Mouse (Mus musculus) A20 (cell line): ENCODE data around the gene Bloc1s1.
A peak's percentile ranks its signal among the peaks of the same experiment; 100 is the strongest.

Experiments
- DNase-seq: peaks from one replicate; pipeline ENCODE4 v3.0.0-alpha.2; 2011; ENCODE audit warnings: low read depth, low spot score

The Bloc1s1 gene

GRCm38 (mm10) chr10:128908778-128909448, 14.9 kb downstream of the Bloc1s1 start:
- no peak for DNase-seq

DNA sequence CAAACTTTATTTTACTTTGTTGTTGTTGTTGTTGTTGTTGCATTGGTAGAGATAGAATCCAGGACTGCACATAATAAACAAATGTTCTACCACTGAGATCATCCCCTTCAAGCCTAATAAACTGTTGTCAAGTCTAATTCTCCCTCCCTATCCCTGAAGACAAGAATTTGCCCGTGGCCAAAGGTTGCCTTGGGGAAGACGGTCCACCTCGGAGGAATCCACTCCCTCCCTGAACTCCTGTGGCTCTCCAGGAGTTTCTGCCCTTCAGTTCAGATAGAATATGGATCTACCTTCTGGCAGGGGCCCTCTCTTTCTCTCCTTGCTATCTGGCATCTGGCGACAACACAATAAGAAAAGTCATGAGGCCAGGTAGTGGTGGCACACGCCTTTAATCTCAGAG, 19.0 kb downstream of the Bloc1s1 start:
- DNase-seq = no peak

- no peak for DNase-seq
Measured at GRCm38 (mm10) chr10:128902409-128902988, 21.3 kb downstream of the Bloc1s1 start.

- DNase-seq = no peak
Measured at GRCm38 (mm10) chr10:128901409-128901808, 22.4 kb downstream of the Bloc1s1 start.

- DNase-seq = no peak
Measured at GRCm38 (mm10) chr10:128900698-128901097, 23.1 kb downstream of the Bloc1s1 start, which contains the start of gene Cd63. TSS of gene Cd63 (plus strand) at chr10:128900989.

DNA sequence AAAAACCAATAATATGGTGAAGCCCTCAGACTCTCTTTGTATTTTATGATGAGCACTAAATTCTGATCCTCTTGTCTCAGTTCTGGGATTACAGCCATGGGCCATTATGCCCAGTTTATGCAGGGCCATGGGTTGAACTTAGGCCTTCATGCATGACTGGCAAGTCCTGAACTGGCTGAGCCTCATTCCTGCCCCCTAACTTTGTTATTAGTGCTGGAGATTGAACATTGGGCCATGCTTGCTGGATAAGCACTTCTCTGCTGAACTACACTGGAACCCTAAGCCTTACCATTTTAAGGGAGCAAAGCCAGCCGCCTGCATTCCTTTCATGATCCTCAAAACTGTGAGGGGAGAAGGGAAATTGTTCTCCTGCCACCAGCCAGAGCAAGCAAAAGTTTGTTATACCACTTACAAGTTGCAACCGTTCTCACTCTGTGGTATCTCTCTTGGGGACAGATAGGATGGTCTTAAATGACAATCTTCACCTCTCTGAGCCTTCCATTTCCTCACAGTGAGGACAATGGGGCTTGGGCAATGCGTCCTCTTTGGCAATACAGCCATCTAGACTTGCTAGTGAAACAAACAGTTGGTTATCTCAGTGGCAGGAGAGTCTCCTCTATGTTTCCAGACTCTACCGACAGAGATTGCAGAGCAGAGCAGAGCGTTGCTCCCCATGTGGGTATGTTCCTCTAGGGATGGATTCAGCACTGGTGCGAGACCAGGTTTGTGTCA, 23.9 kb downstream of the Bloc1s1 start:
- no peak for DNase-seq

GRCm38 (mm10) chr10:128897501-128897900, 26.3 kb downstream of the Bloc1s1 start:
- no peak for DNase-seq

- DNase-seq = no peak
Measured at GRCm38 (mm10) chr10:128896807-128897206, 27.0 kb downstream of the Bloc1s1 start.

GRCm38 (mm10) chr10:128895952-128896693, 27.7 kb downstream of the Bloc1s1 start:
- no peak for DNase-seq

DNA sequence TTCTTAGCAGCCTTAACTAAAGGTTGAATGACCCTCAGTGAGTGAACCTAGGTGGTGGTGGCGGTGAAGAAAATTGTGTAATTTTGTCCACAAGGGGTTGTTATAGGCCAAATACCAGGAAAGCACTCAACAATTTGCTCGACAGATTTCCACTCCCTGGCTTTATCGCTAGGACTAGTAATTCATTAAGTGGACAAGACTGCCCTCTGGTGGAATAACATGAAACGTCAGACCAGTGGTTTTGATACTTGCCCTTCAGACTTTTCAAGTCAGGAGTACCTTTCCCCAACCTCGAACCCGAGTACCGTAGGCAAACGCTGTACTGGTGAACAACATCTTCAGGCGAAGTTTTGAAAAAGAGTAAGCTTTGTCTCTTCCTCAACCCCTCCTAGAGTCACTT, 28.4 kb downstream of the Bloc1s1 start:
- peak; percentile 82 for DNase-seq

DNA sequence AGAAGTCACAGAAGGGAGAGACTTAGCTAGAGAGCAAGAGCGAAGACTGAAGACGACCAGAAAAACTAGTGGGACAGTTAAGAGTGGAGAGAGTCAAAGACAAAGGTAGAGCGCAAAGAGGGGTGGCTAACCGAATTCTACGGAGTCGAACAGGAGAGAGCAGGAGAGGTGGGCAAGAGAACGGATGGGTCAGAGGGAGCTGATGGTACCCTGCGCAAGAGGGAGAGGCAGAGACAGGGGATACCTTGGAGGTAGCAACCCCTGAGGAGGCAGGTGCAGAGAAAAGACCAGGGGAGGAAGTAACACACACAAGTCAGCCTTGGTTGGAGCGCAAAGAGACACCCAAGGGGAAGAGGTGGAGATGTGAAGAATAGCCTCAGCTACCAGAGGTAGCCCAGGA, 31.6 kb downstream of the Bloc1s1 start:
- no peak for DNase-seq

- DNase-seq = peak; percentile 63
Measured at GRCm38 (mm10) chr10:128891296-128892094, 32.3 kb downstream of the Bloc1s1 start, which contains the start of gene Gdf11. TSS of gene Gdf11 (minus strand) at chr10:128891718.

DNA sequence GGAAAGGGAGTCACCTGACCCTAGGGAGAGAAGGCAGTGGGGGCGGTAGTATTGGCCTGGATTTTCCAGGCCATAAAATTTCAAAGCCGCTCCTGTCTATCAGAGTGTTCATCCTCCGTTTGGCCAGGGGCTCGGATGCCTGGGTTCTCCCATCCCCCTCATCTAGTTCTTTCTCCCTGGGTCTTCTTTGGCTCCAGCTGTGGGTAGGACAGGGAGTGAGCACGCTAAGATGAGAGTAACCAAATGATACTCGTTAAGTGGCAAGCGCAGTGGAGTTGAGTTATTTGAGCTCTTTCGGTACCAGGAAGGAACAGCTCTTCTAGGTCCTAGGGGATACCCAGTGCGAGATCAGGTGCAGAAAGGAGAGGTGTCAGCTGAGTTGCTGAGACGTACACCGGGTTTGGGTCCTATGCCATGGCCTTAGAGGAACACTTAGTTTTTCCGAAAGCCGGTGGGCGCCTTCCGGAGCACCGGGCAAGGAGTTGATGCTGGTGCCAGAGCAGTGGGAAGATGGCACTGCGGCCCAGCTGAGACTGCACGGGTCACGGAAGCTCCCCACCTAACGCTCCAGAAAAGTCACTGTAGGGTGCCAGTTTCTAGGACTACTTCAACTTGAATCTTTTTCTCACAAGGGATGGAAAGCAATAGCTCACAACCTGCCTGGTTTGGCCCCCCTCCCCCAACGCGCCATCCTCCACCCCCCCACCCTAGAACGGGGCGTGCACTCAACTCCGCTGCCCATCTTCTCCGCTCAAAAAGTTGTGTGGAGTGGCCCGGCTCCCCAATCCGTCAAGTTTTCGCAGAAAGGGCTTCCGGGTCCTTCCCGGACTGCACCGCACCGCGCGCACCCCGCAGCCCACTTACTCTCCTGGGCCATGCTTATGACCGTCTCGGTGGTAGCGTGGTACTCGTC, 33.2 kb downstream of the Bloc1s1 start:
- DNase-seq = no peak

DNA sequence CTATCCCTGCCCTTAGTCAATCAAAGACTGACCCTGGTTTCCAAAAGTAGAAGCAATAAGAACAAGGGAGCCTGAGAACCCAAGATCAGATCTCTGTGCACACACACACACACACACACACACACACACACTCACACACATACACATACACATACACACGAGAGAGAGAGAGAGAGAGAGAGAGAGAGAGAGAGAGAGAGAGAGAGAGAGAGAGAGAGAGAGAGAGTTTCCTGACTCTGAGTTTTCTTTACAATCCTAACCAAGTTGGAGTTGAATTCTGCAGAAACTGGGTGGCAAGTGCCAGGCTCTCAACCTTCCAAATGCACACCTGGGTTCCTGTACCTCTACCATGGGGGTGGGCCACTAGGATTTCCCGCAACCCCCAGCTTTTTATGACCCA, 34.0 kb downstream of the Bloc1s1 start:
- no peak for DNase-seq

DNA sequence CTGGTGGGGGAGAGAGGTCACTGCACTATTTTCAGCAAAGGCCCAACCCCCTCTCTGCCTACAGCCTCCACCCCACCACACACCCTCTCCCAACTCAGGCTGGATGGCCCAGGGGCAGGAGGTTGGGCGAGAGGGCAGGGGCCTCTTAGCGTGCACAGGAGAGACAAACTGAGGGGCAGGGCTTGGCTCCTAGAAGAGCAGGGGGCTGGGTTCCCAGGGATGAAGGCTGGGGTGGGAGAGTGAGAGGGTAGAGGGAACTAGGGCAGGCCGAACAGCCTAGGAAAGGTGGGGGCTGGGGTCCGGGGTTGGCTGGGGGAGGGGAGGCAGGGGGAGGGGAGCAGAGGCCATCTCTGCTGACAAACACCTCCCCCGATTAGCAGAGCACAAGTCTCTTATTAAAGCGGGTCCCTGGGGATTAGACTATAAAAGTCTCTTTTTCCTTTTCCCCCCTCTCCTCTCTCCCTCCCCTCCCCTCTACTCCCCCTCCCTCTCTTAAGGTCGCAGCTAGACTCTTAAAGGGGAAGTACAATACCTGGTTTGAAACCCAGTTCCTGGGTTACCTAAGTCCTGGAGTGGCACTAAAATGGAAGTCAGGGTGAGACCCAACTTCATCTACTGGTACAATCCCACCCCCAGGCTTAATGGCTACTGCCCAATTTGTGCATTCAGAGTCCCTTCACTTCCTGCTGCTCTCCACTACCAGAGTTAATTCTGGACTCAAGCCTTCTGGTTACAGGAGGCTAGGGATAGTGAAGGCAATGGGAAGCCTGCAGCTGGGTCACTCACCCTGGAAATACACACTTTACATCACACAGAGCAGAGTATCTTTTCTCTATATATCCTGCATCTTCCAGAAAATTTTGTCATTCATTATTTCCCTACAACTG, 34.7 kb downstream of the Bloc1s1 start:
- DNase-seq = peak; percentile 26

DNA sequence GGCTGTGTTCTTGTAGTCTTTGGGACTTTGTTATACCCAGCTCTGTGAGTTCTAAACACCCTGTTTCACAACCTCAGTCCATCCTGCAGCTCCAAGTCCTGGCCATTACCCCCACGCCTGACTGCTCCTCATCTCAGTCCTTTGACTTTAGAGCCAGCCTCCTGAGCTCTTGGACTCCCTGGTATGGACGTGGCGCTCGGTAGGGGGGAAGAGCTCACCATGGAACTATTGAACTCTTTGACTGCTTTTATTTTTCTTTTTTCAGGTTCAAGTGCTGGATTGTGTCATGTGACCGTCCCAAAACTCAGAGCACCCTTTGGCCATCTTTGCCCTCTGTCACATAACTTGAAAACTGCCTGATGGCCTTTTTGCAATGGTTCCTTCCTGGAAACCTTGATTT, 41.8 kb downstream of the Bloc1s1 start:
- no peak for DNase-seq

- DNase-seq = no peak
Measured at GRCm38 (mm10) chr10:128878811-128879210, 45.0 kb downstream of the Bloc1s1 start.

DNA sequence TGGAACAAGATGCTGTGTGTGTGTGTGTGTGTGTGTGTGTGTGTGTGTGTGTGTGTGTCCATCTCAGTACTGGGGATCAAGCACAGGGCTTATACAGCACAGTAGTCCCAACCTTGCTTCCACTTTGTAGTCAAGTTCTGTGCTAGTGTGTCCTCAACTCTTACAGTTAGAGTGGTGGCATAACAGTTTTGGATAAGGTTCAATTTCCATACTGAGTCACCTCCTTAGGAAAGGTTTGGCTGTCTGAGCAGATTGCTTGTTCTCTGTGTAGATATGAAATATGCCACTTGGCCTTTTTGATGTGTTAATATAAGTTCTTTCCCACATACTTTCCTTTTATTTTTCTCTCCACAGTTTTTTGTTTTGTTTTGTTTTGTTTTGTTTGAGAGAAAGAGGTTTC, 45.5 kb downstream of the Bloc1s1 start:
- DNase-seq = no peak

GRCm38 (mm10) chr10:128870341-128870740, 53.5 kb downstream of the Bloc1s1 start:
- DNase-seq = no peak
